Mouse (Mus musculus): ENCODE results near the gene Myo15.

DNA sequence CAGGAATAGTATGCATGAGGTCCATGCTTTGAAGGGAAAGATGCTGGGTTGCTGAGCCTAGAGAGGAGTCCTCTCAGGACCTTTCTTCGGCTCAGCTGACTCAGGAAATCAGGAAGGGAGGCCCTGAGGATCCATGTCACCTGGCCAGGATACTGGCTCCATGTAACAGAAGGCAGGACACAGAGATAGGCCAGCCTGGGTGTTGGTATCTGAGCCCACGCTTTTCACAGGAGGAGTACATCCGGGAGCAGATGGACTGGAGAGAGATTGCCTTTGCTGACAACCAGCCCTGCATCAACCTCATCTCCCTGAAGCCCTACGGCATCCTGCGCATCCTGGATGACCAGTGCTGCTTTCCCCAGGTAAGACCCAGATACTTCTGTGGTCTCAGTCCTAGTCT, 23.6 kb downstream of the Myo15 start:
- no peak for TF ChIP-seq GATA1 (IDR thresholded peaks at IDR 0.05; ENCODE audit: borderline replicate concordance, low read length)
- no peak for TF ChIP-seq FLI1 (IDR thresholded peaks at IDR 0.05; ENCODE audit: low read length)

All from megakaryocyte, embryonic 14.5 days (primary cell).